Mouse (Mus musculus) hindbrain, postnatal 0 days (tissue): Measurements from ENCODE around the gene Sgpp2. TPM values are rescaled to one million over a fixed set of nuclear protein-coding genes. Genes with fewer than 3 reads are reported as not detected.

Source experiments
- ATAC-seq: fragments of 200-750 bp; cut with Nextera tagmentation; 2 replicates; pipeline ENCODE4 v1.8.0; 2017; ENCODE audit warnings: mild to moderate bottlenecking, moderate TSS enrichment, moderate library complexity
- DNase-seq: peaks from one replicate; pipeline ENCODE4 v3.0.0-alpha.2; 2015; ENCODE audit warnings: low spot score
- H3K27ac ChIP-seq: fragments of 300-500 bp; sonication (generic); 2 replicates; pipeline ENCODE4 v1.5.1; 2014; ENCODE audit warnings: mild to moderate bottlenecking
- H3K27me3 ChIP-seq: fragments of 300-500 bp; sonication (generic); 2 replicates; pipeline ENCODE4 v1.6.1; 2014; ENCODE audit warnings: low read length, mixed read lengths; ENCODE audit not compliant: insufficient read depth
- H3K36me3 ChIP-seq: fragments of 300-500 bp; sonication (generic); 2 replicates; pipeline ENCODE4 v1.6.1; 2014; ENCODE audit warnings: low read length, mixed read lengths; ENCODE audit not compliant: insufficient read depth
- H3K4me1 ChIP-seq: fragments of 300-500 bp; sonication (generic); 2 replicates; pipeline ENCODE4 v1.6.1; 2014; ENCODE audit warnings: antibody characterized with exemption, low read length, mixed read lengths; ENCODE audit not compliant: insufficient read depth
- H3K4me2 ChIP-seq: fragments of 300-500 bp; sonication (generic); 2 replicates; pipeline ENCODE4 v1.6.1; 2014; ENCODE audit warnings: low read depth, mild to moderate bottlenecking, low read length, moderate library complexity, mixed read lengths
- H3K4me3 ChIP-seq: fragments of 300-500 bp; sonication (generic); 2 replicates; pipeline ENCODE4 v1.5.1; 2014; ENCODE audit warnings: low read length
- H3K9ac ChIP-seq: fragments of 300-500 bp; sonication (generic); replicated peaks from 2 replicates; pipeline ENCODE4 v1.6.1; 2014; ENCODE audit warnings: mild to moderate bottlenecking, low read length, moderate library complexity, mixed read lengths
- H3K9me3 ChIP-seq: fragments of 300-500 bp; sonication (generic); 2 replicates; pipeline ENCODE4 v1.6.1; 2016; ENCODE audit warnings: low read length, mixed read lengths
- CTCF ChIP-seq: IDR thresholded peaks from 2 replicates; pipeline ENCODE4 v1.5.1; 2016; ENCODE audit warnings: antibody characterized with exemption, control low read depth, low read depth
- WGBS: fragments of 180-500 bp; shearing (Covaris S2); extraction: QIAGEN DNeasy Blood & Tissue Kit; methylation state at CpG from one replicate; pipeline ENCODE4 v1.1.7; 2014; 5-methylcytosine and 5-hydroxymethylcytosine counted together
- polyA plus RNA-seq: library from polyadenylated mRNA; unstranded; fragments of >200 nt; fragmentation: Nextera tagmentation; extraction: Ambion mirVana; gene quantifications from 2 replicates; pipeline ENCODE4 v1.2.1, GENCODE M21; 2015
- total RNA-seq: library from RNA; depleted of rRNA; stranded (reverse); fragments of >200 nt; gene quantifications from 2 replicates; pipeline ENCODE4 v1.2.3, GENCODE M21; 2014

Sgpp2 gene
- total and polyA plus RNA-seq, 2 experiments from 2014 or later: 3.3 to 5.0 TPM

DNA sequence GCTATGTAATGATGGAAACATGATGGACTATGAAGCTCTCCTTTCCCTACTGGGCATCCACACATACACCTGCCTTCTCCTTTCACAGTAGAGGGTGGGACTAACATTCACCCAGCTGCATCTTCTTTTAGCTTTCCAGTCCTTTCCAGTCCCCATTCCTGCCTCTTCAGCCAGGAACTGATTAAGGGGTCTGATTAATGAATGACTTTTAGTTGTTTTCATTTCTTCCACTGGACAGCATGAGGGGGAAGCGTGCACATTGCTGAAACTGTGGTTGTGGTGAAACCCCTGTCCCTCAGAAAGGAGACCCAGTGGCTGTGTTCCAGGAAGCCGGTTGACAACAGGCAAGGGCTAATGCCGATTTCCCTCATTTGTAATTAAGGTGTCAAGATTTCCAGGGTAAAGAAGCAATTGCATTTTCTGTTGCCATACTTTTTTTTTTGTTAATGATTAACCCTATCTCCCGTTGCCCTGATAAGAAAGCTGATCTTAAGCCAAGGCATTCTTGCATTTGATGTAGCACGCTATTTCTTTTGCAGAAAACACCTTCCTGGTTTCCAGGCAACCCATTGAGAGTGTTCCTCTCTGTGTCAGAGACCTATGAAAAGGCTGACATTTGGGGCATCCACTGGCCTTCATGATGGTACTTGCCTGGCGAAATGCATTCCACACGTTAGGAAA, 12.1 kb downstream of the Sgpp2 start:
- 44% methylated on average over 7 of the region's 7 CpGs for WGBS
- no peaks in the 10 kb centered on the region; the same call in 1 of the 2 replicates for H3K27me3 ChIP-seq
- no peak overlapping the region for H3K9ac ChIP-seq
- no peak for TF ChIP-seq CTCF
- H3K36me3 ChIP-seq: no peaks in the 10 kb centered on the region
- DNase-seq (no peak), ATAC-seq (no peak)
- no peak overlapping the region for H3K4me3 ChIP-seq
- H3K4me1 ChIP-seq: no peaks in the 10 kb centered on the region
- no peak overlapping the region for H3K27ac ChIP-seq
- H3K4me2 ChIP-seq: no peak overlapping the region
- no peaks in the 10 kb centered on the region for H3K9me3 ChIP-seq

DNA sequence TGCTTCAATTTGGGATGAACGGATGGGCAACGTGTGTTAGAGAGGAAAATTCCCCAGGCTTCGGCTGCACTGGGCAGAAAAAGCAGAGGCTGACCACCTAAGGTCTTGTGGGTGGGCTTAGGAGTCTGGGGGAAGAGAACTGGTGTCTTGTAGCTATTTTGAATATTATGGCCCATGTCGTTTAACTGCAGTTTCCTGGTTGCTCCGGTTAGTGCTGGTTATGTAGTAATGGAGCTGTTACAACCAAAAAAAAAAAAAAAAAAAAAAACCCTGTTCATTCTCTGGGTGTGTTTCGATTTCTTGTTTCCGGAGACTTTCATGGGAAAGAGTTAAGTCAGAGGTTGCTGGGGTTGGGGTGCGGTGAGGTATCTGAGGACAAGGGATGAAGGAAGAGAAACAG, 12.7 kb downstream of the Sgpp2 start:
- Histone ChIP-seq H3K9me3 (no peaks in the 10 kb centered on the region), H3K9ac (no peak overlapping the region), H3K4me1 (no peaks in the 10 kb centered on the region), H3K4me2 (no peak overlapping the region), H3K27ac (no peak overlapping the region), H3K4me3 (no peak overlapping the region), H3K27me3 (no peaks in the 10 kb centered on the region; the same call in 1 of the 2 replicates), H3K36me3 (no peaks in the 10 kb centered on the region)
- no peak for TF ChIP-seq CTCF
- ATAC-seq (no peak), DNase-seq (no peak)
- WGBS: 80% methylated on average over 8 of the region's 8 CpGs

DNA sequence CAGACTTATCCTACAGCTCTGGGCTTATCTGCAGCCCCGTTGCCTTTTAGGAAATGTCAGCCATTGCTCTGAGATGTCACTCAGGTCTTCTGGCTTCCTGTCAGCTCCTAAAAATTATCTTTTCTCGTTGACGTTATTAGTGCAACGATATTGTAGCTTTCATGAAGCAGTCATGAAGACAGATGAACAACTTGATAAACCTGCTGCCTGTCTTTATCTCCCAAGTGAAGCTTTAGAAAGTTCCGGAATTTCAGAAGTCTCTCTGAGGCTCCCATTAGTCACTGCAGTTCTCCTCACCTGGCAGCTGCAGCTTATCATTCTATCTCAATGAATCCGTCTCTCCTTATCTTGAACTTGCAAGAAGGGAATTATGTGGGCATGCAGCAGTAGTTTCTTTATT, 13.9 kb downstream of the Sgpp2 start:
- 84% methylated on average over 6 of the region's 6 CpGs for WGBS
- no peaks in the 10 kb centered on the region for H3K36me3 ChIP-seq
- H3K27ac ChIP-seq: no peak overlapping the region
- H3K9me3 ChIP-seq: no peaks in the 10 kb centered on the region
- no peak for DNase-seq
- H3K27me3 ChIP-seq: no peaks in the 10 kb centered on the region
- H3K4me3 ChIP-seq: no peak overlapping the region
- no peak for ATAC-seq
- no peak overlapping the region for H3K4me2 ChIP-seq
- H3K4me1 ChIP-seq: no peaks in the 10 kb centered on the region
- TF ChIP-seq CTCF: no peak
- H3K9ac ChIP-seq: no peak overlapping the region

DNA sequence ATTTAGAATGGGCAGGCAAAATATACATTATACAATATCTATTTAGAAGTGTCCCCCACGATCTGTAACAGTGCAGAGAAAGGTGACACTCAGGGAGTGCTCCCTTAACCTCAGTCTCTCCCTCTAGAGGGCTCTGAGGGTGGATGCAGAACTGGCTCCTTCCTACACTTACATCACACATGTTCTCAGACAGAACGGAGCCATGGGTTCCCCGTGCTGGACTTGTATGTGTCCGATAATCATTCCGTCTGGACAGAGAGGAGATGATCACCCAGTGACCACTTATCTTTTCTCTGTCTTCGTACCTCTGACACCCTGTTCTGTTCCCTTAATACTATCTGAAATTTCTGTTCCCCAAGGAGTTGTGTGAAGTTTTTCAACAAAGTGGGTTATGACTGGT, 15.7 kb downstream of the Sgpp2 start:
- TF ChIP-seq CTCF: 0 out of 2 replicates have a peak, but pooled peaks have one; percentile 7
- ATAC-seq: no peak

GRCm38 (mm10) chr1:78328646-78329045, 18.5 kb downstream of the Sgpp2 start:
- Histone ChIP-seq H3K9ac (no peak overlapping the region), H3K4me1 (no peaks in the 10 kb centered on the region), H3K27me3 (no peaks in the 10 kb centered on the region), H3K36me3 (no peaks in the 10 kb centered on the region), H3K4me2 (no peak overlapping the region), H3K9me3 (no peaks in the 10 kb centered on the region), H3K27ac (no peak overlapping the region), H3K4me3 (no peak overlapping the region)
- no peak for TF ChIP-seq CTCF
- no peak for DNase-seq
- 88% methylated on average over 4 of the region's 4 CpGs for WGBS
- no peak for ATAC-seq

More for the DNA sequence above, 15.7 kb downstream of the Sgpp2 start:
- Histone ChIP-seq H3K4me3 (no peak overlapping the region), H3K4me1 (no peaks in the 10 kb centered on the region), H3K27ac (no peak overlapping the region), H3K27me3 (no peaks in the 10 kb centered on the region), H3K9ac (no peak overlapping the region), H3K9me3 (no peaks in the 10 kb centered on the region), H3K36me3 (no peaks in the 10 kb centered on the region), H3K4me2 (no peak overlapping the region)
- WGBS: 83% methylated on average over 6 of the region's 6 CpGs
- DNase-seq: no peak

DNA sequence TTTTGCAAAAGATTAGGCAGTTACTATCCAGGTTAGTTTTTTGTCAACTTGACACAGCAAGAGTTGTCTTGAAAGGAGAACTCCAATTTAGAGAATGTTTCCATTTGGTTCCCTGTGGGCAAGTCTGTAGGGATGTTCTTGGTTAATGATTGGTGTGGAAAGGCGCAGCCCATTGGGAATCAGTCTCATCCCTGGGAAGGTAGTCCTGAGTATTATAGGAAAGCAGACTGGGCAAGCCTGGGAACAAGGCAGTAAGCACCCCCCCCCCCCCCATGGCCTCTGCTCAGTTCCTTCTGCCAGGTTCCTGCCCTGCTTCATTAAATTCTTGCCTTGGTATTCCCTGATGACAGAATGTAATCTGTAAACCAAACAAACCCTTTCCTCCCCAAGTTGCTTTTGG, 19.7 kb downstream of the Sgpp2 start:
- Histone ChIP-seq H3K4me2 (no peak overlapping the region), H3K9ac (no peak overlapping the region), H3K4me3 (no peak overlapping the region), H3K27me3 (no peaks in the 10 kb centered on the region), H3K27ac (no peak overlapping the region), H3K9me3 (no peaks in the 10 kb centered on the region), H3K4me1 (no peaks in the 10 kb centered on the region), H3K36me3 (no peaks in the 10 kb centered on the region)
- WGBS: 83% methylated on average over 1 of the region's 1 CpGs
- ATAC-seq (no peak), DNase-seq (no peak)
- TF ChIP-seq CTCF: no peak

- 84% methylated on average over 5 of the region's 5 CpGs for WGBS
- H3K9ac ChIP-seq: no peak overlapping the region
- no peaks in the 10 kb centered on the region for H3K9me3 ChIP-seq
- no peak overlapping the region for H3K4me2 ChIP-seq
- no peak overlapping the region for H3K27ac ChIP-seq
- no peaks in the 10 kb centered on the region for H3K27me3 ChIP-seq
- DNase-seq (no peak), ATAC-seq (no peak)
- no peaks in the 10 kb centered on the region for H3K4me1 ChIP-seq
- TF ChIP-seq CTCF: no peak
- H3K4me3 ChIP-seq: no peak overlapping the region
- no peaks in the 10 kb centered on the region for H3K36me3 ChIP-seq
These were observed 20.5 kb downstream of the Sgpp2 start for GRCm38 (mm10) chr1:78330620-78331158.
